Mouse (Mus musculus) heart, embryonic 12.5 days (tissue): ENCODE measurements around the gene Serpinb6b. TPM values are rescaled to one million over a fixed set of nuclear protein-coding genes. Genes with fewer than 3 reads are reported as not detected.
A peak's percentile ranks its signal among the peaks of the same experiment; 100 is the strongest.
"Not testable (repeated sequence)": the region's sequence is repeated elsewhere in the genome, so short reads cannot be mapped to it uniquely, and the experiment has no call there.

Experiments
- ATAC-seq: fragments of 200-750 bp; cut with Nextera tagmentation; 2 replicates; pipeline ENCODE4 v1.8.0; 2017; ENCODE audit warnings: moderate TSS enrichment, moderate library complexity; ENCODE audit not compliant: insufficient number of reproducible peaks, low FRiP score
- H3K27ac ChIP-seq: fragments of 300-500 bp; sonication (generic); 2 replicates; pipeline ENCODE4 v1.5.1; 2016; ENCODE audit warnings: mild to moderate bottlenecking, moderate library complexity; ENCODE audit not compliant: poor library complexity, severe bottlenecking
- H3K27me3 ChIP-seq: fragments of 300-500 bp; sonication (generic); replicated peaks from 2 replicates; pipeline ENCODE4 v1.6.1; 2016; ENCODE audit warnings: mild to moderate bottlenecking, moderate library complexity
- H3K36me3 ChIP-seq: fragments of 300-500 bp; sonication (generic); 2 replicates; pipeline ENCODE4 v1.6.1; 2016; ENCODE audit warnings: mild to moderate bottlenecking, moderate library complexity
- H3K4me1 ChIP-seq: fragments of 300-500 bp; sonication (generic); replicated peaks from 2 replicates; pipeline ENCODE4 v1.6.1; 2016; ENCODE audit warnings: mild to moderate bottlenecking
- H3K4me2 ChIP-seq: fragments of 300-500 bp; sonication (generic); 2 replicates; pipeline ENCODE4 v1.6.1; 2016; ENCODE audit warnings: mild to moderate bottlenecking, moderate library complexity
- H3K4me3 ChIP-seq: fragments of 300-500 bp; sonication (generic); 2 replicates; pipeline ENCODE4 v1.5.1; 2016; ENCODE audit warnings: mild to moderate bottlenecking
- H3K9ac ChIP-seq: fragments of 300-500 bp; sonication (generic); 2 replicates; pipeline ENCODE4 v1.6.1; 2016; ENCODE audit warnings: mild to moderate bottlenecking, moderate library complexity
- H3K9me3 ChIP-seq: fragments of 300-500 bp; sonication (generic); replicated peaks from 2 replicates; pipeline ENCODE4 v1.6.1; 2016; ENCODE audit warnings: mild to moderate bottlenecking, moderate library complexity
- whole genome bisulfite sequencing: fragments of 180-500 bp; shearing (Covaris S2); methylation state at CpG from one replicate; pipeline ENCODE4 v1.1.7; 2016; 5-methylcytosine and 5-hydroxymethylcytosine counted together
- polyA plus RNA-seq: library from polyadenylated mRNA; unstranded; fragments of >200 nt; fragmentation: Nextera tagmentation; extraction: Ambion mirVana; gene quantifications from 2 replicates; pipeline ENCODE4 v1.2.1, GENCODE M21; 2016

Serpinb6b gene
- polyA plus RNA-seq, 1 experiment from 2014 or later: 16.9 TPM

- ATAC-seq: no peak
- no peaks in the 10 kb centered on the region for H3K27me3 ChIP-seq
- peak overlapping the region; percentile 59; the same call in 1 of the 2 replicates for H3K27ac ChIP-seq
- peaks cover 5% of the 10 kb centered on the region; the same call in 1 of the 2 replicates for H3K9me3 ChIP-seq
- no peaks in the 10 kb centered on the region for H3K36me3 ChIP-seq
- H3K4me3 ChIP-seq: no peak overlapping the region
- WGBS: 41% methylated on average over 4 of the region's 4 CpGs
- no peak overlapping the region for H3K4me2 ChIP-seq
- H3K4me1 ChIP-seq: peaks cover 16% of the 10 kb centered on the region
- H3K9ac ChIP-seq: no peak overlapping the region
Measured at GRCm38 (mm10) chr13:32957917-32958316, 7.1 kb upstream of the Serpinb6b start.

GRCm38 (mm10) chr13:32958521-32958920 is 6.5 kb upstream of the Serpinb6b start:
- WGBS: 41% methylated on average over 7 of the region's 7 CpGs
- not testable (repeated sequence) for ATAC-seq

GRCm38 (mm10) chr13:32963990-32964753 is 837 bp upstream of the Serpinb6b start:
- Histone ChIP-seq H3K4me2 (no peak overlapping the region), H3K27ac (peak overlapping the region; percentile 25; the same call in 1 of the 2 replicates), H3K4me3 (no peak overlapping the region), H3K27me3 (no peaks in the 10 kb centered on the region), H3K36me3 (no peaks in the 10 kb centered on the region), H3K9me3 (no peaks in the 10 kb centered on the region), H3K9ac (no peak overlapping the region), H3K4me1 (peaks cover 38% of the 10 kb centered on the region)
- WGBS: 64% methylated on average over 9 of the region's 9 CpGs
- no peak for ATAC-seq

More at GRCm38 (mm10) chr13:32958521-32958920, 6.5 kb upstream of the Serpinb6b start:
- peaks cover 18% of the 10 kb centered on the region for H3K4me1 ChIP-seq
- not testable (repeated sequence) for H3K36me3 ChIP-seq, H3K4me3 ChIP-seq, H3K4me2 ChIP-seq, H3K9ac ChIP-seq, H3K9me3 ChIP-seq, H3K27me3 ChIP-seq
- H3K27ac ChIP-seq: peak overlapping the region; percentile 27; the same call in 1 of the 2 replicates

- Histone ChIP-seq H3K9me3 (no peaks in the 10 kb centered on the region), H3K4me1 (peaks cover 38% of the 10 kb centered on the region), H3K4me2 (peak overlapping the region; percentile 69), H3K27me3 (no peaks in the 10 kb centered on the region), H3K27ac (no peak overlapping the region), H3K4me3 (no peak overlapping the region), H3K9ac (no peak overlapping the region), H3K36me3 (no peaks in the 10 kb centered on the region)
- no peak for ATAC-seq
- 69% methylated on average over 5 of the region's 5 CpGs for WGBS
Measured at GRCm38 (mm10) chr13:32966116-32966515, 1.1 kb downstream of the Serpinb6b start.

GRCm38 (mm10) chr13:32967233-32967632 is 2.2 kb downstream of the Serpinb6b start:
- no peak overlapping the region for H3K4me3 ChIP-seq
- no peak overlapping the region for H3K4me2 ChIP-seq
- H3K4me1 ChIP-seq: peaks cover 33% of the 10 kb centered on the region
- H3K36me3 ChIP-seq: peaks cover 5% of the 10 kb centered on the region
- H3K9me3 ChIP-seq: no peaks in the 10 kb centered on the region
- no peak overlapping the region for H3K27ac ChIP-seq
- no peaks in the 10 kb centered on the region for H3K27me3 ChIP-seq
- no peak for ATAC-seq
- H3K9ac ChIP-seq: no peak overlapping the region

- Histone ChIP-seq H3K27me3 (no peaks in the 10 kb centered on the region), H3K4me3 (no peak overlapping the region), H3K4me2 (no peak overlapping the region), H3K36me3 (peaks cover 5% of the 10 kb centered on the region), H3K27ac (no peak overlapping the region), H3K9ac (no peak overlapping the region), H3K4me1 (peaks cover 25% of the 10 kb centered on the region), H3K9me3 (no peaks in the 10 kb centered on the region)
- WGBS: 59% methylated on average over 5 of the region's 5 CpGs
- ATAC-seq: peak; percentile 74
Measured at GRCm38 (mm10) chr13:32968353-32968984, 3.5 kb downstream of the Serpinb6b start.

GRCm38 (mm10) chr13:32968996-32969640 is 4.1 kb downstream of the Serpinb6b start:
- H3K36me3 ChIP-seq: peaks cover 5% of the 10 kb centered on the region
- H3K27me3 ChIP-seq: no peaks in the 10 kb centered on the region
- ATAC-seq: no peak
- H3K4me2 ChIP-seq: no peak overlapping the region; the same call in 1 of the 2 replicates
- H3K9ac ChIP-seq: no peak overlapping the region
- no peak overlapping the region for H3K4me3 ChIP-seq
- 60% methylated on average over 4 of the region's 4 CpGs for WGBS
- H3K27ac ChIP-seq: no peak overlapping the region
- peaks cover 19% of the 10 kb centered on the region for H3K4me1 ChIP-seq
- no peaks in the 10 kb centered on the region for H3K9me3 ChIP-seq

- H3K4me2 ChIP-seq: no peak overlapping the region
- no peaks in the 10 kb centered on the region for H3K9me3 ChIP-seq
- WGBS: 87% methylated on average over 1 of the region's 1 CpGs
- no peaks in the 10 kb centered on the region for H3K27me3 ChIP-seq
- H3K36me3 ChIP-seq: peaks cover 5% of the 10 kb centered on the region
- H3K4me3 ChIP-seq: no peak overlapping the region
- ATAC-seq: no peak
- no peak overlapping the region for H3K27ac ChIP-seq
- H3K9ac ChIP-seq: no peak overlapping the region
- peaks cover 15% of the 10 kb centered on the region for H3K4me1 ChIP-seq
Measured at GRCm38 (mm10) chr13:32969641-32970040, 4.6 kb downstream of the Serpinb6b start.

GRCm38 (mm10) chr13:32970776-32971175 is 5.8 kb downstream of the Serpinb6b start:
- no peaks in the 10 kb centered on the region for H3K27me3 ChIP-seq
- 91% methylated on average over 3 of the region's 3 CpGs for WGBS
- H3K36me3 ChIP-seq: peaks cover 5% of the 10 kb centered on the region
- H3K4me2 ChIP-seq: no peak overlapping the region
- no peaks in the 10 kb centered on the region for H3K9me3 ChIP-seq
- no peak overlapping the region for H3K27ac ChIP-seq
- no peak overlapping the region for H3K4me3 ChIP-seq
- H3K4me1 ChIP-seq: peaks cover 12% of the 10 kb centered on the region
- H3K9ac ChIP-seq: no peak overlapping the region
- ATAC-seq: no peak

GRCm38 (mm10) chr13:32974268-32974667 is 9.3 kb downstream of the Serpinb6b start:
- H3K9ac ChIP-seq: no peak overlapping the region
- H3K4me3 ChIP-seq: no peak overlapping the region
- no peak overlapping the region for H3K4me2 ChIP-seq
- no peaks in the 10 kb centered on the region for H3K27me3 ChIP-seq
- 92% methylated on average over 2 of the region's 2 CpGs for WGBS
- no peak for ATAC-seq
- H3K36me3 ChIP-seq: peaks cover 5% of the 10 kb centered on the region
- H3K4me1 ChIP-seq: peaks cover 7% of the 10 kb centered on the region
- H3K27ac ChIP-seq: no peak overlapping the region
- H3K9me3 ChIP-seq: no peaks in the 10 kb centered on the region

- WGBS: 30% methylated on average over 3 of the region's 3 CpGs
- no peak for ATAC-seq
- no peak overlapping the region for H3K9ac ChIP-seq
Measured at GRCm38 (mm10) chr13:32974889-32975460, 10.0 kb downstream of the Serpinb6b start.

More at GRCm38 (mm10) chr13:32974889-32975460, 10.0 kb downstream of the Serpinb6b start:
- H3K36me3 ChIP-seq: peaks cover 5% of the 10 kb centered on the region
- no peak overlapping the region for H3K4me3 ChIP-seq
- no peak overlapping the region for H3K4me2 ChIP-seq
- no peaks in the 10 kb centered on the region for H3K9me3 ChIP-seq
- H3K27ac ChIP-seq: no peak overlapping the region
- H3K4me1 ChIP-seq: peaks cover 7% of the 10 kb centered on the region
- no peaks in the 10 kb centered on the region for H3K27me3 ChIP-seq
